ENCODE assay signal across 11 mouse cellular contexts in the genomic region with DNA sequence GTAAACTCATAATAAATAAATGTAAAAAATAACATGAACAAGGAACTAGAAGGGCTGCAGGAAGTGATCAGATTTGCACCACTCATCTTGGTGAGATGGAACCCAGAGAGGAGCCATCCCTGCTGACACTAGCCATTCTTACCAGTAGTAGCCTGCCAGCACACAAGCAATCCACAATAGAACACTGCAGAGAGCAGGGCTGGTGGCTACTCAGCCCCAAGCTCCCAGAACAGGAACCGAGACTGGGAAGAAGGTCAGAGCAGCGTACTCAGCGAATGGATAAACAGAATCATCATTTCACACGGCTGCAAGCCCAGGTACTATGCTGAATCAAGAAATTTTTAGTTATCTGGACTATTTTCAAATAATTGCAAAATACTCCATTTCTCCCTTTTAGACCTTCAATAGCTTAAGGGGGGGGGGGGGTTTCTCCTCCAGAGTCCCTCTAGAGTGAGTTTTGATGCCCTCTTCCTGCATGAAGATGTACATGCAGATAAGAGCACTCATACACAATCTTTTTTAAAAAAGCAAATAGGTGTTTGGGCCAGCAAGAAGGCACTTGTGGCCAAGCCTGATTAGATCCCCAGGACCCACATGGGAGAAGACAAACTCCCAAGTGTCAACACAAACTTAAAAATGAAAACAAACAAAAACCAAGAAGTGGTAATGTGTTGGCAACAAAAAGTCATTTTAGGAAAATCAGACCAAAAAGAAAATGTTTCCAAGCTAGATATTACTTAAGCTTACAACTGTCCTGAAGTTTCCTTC. TPM values are rescaled to one million over a fixed set of nuclear protein-coding genes. Genes with fewer than 3 reads are reported as not detected.
A peak's percentile ranks its signal among the peaks of the same experiment; 100 is the strongest.
DNase-seq lines count a peak whose midpoint lies in the region; ATAC-seq and TF ChIP-seq lines count a peak whose summit lies in the region.
"Had no signal": no experiment of that assay in that cellular context is flagged by ENCODE, and none has a peak within 500 bp of the region (broad histone marks: within the 10 kb centered on the region; RNA-seq: fewer than 3 reads in every experiment).

No protein-coding gene starts in this region.

- H3K27ac ChIP-seq in gastrocnemius, adult 2 months = peak overlapping the region; percentile 96
- H3K27ac ChIP-seq in midbrain, embryonic 10.5 days (replicated peaks) = no peak overlapping the region
- no peak overlapping the region for H3K27ac ChIP-seq in midbrain, embryonic 15.5 days
- H3K27ac ChIP-seq in stomach, embryonic 16.5 days (ENCODE audit: low read length) = peak overlapping the region; percentile 15
- H3K27ac ChIP-seq: hindbrain, embryonic 12.5 days; neural tube, embryonic 13.5 days had no signal

- no peak overlapping the region for H3K4me2 ChIP-seq in midbrain, embryonic 15.5 days
- 0 out of 2 replicates have a peak overlapping the region, but pooled peaks have one; percentile 68 for H3K4me2 ChIP-seq in stomach, embryonic 16.5 days (ENCODE audit: low read depth, low read length)
- H3K4me2 ChIP-seq: hindbrain, embryonic 12.5 days; neural tube, embryonic 13.5 days had no signal

- 54% methylated on average over 4 of the region's 4 CpGs for WGBS in midbrain, embryonic 10.5 days
- 55% methylated on average over 4 of the region's 4 CpGs for WGBS in midbrain, embryonic 15.5 days
- 26% methylated on average over 4 of the region's 4 CpGs for WGBS in stomach, embryonic 16.5 days

- no peak overlapping the region for H3K9ac ChIP-seq in midbrain, embryonic 15.5 days
- H3K9ac ChIP-seq in stomach, embryonic 16.5 days (ENCODE audit: low read length) = no peak overlapping the region
- H3K9ac ChIP-seq: hindbrain, embryonic 12.5 days; neural tube, embryonic 13.5 days had no signal

- intact Hi-C loops in gastrocnemius, adult 2 months (cut with DNase I) = loop anchor here (5.0 kb wide), 1 partner anchor 101 kb away; a partner anchor contains a TSS
- intact Hi-C loops in heart, postnatal 36 days (cut with DNase I) = no loop called here

- H3K4me1 ChIP-seq in midbrain, embryonic 10.5 days = peaks cover 45% of the 10 kb centered on the region
- peaks cover 24% of the 10 kb centered on the region for H3K4me1 ChIP-seq in midbrain, embryonic 15.5 days
- H3K4me1 ChIP-seq in stomach, embryonic 16.5 days (ENCODE audit: control insufficient read depth, insufficient read depth, low read length) = peaks cover 33% of the 10 kb centered on the region

- ATAC-seq in midbrain, embryonic 15.5 days (replicated peaks) = no peak
- ATAC-seq in stomach, embryonic 16.5 days (ENCODE audit: insufficient read depth, low FRiP score) = no peak

- no peak overlapping the region; the same call in 1 of the 2 replicates for H3K4me3 ChIP-seq in gastrocnemius, adult 2 months
- H3K4me3 ChIP-seq in midbrain, embryonic 10.5 days = peak overlapping the region; percentile 24; the same call in 1 of the 2 replicates
- no peak overlapping the region for H3K4me3 ChIP-seq in midbrain, embryonic 15.5 days
- no peak overlapping the region for H3K4me3 ChIP-seq in stomach, embryonic 16.5 days (replicated peaks; ENCODE audit: low read length)
- H3K4me3 ChIP-seq: hindbrain, embryonic 12.5 days; neural tube, embryonic 13.5 days had no signal

- H3K36me3 ChIP-seq in midbrain, embryonic 10.5 days = peaks cover 70% of the 10 kb centered on the region
- H3K36me3 ChIP-seq in midbrain, embryonic 15.5 days (replicated peaks) = no peaks in the 10 kb centered on the region
- no peaks in the 10 kb centered on the region; the same call in 1 of the 2 replicates for H3K36me3 ChIP-seq in stomach, embryonic 16.5 days (ENCODE audit: control insufficient read depth, insufficient read depth, low read length)
- H3K36me3 ChIP-seq: hindbrain, embryonic 12.5 days had no signal

- no peaks in the 10 kb centered on the region for H3K9me3 ChIP-seq in midbrain, embryonic 10.5 days (replicated peaks)
- H3K9me3 ChIP-seq in midbrain, embryonic 15.5 days = no peaks in the 10 kb centered on the region
- no peaks in the 10 kb centered on the region for H3K9me3 ChIP-seq in stomach, embryonic 16.5 days (replicated peaks; ENCODE audit: control insufficient read depth, low read length)
- H3K9me3 ChIP-seq: hindbrain, embryonic 12.5 days; neural tube, embryonic 13.5 days had no signal

- H3K27me3 ChIP-seq in midbrain, embryonic 10.5 days (ENCODE audit: low read depth, poor library complexity, severe bottlenecking) = no peaks in the 10 kb centered on the region
- no peaks in the 10 kb centered on the region for H3K27me3 ChIP-seq in midbrain, embryonic 15.5 days (replicated peaks)
- H3K27me3 ChIP-seq in stomach, embryonic 16.5 days (ENCODE audit: control insufficient read depth, insufficient read depth, low read length) = no peaks in the 10 kb centered on the region
- H3K27me3 ChIP-seq: hindbrain, embryonic 12.5 days; neural tube, embryonic 13.5 days had no signal

- DNase-seq in gastrocnemius, adult 2 months = peak; percentile 28
- no peak for DNase-seq in gastrocnemius, postnatal 10 days
- no peak for DNase-seq in midbrain, embryonic 10.5 days (ENCODE audit: low spot score)
- DNase-seq in heart, postnatal 36 days = peak; percentile 24 to 45
- no peak for DNase-seq in right cerebral cortex, postnatal 14 days
- DNase-seq in thymus, postnatal 10 days (ENCODE audit: low spot score in 2 of 2) = no peak
- DNase-seq: adrenal gland, postnatal 10 days had no signal

- TF ChIP-seq CTCF in gastrocnemius, adult 2 months (IDR thresholded peaks at IDR 0.05) = no peak

RNA-seq across cellular contexts. Expression of a gene that starts 4.4 kb away (rescaled TPM):
- total RNA-seq in gastrocnemius, adult 2 months (2021) = 10 to 100 TPM; 10.2 to 11.9 TPM
- 1 to 10 TPM; 5.9 to 6.3 TPM for total RNA-seq in gastrocnemius, postnatal 10 days (2021)
- polyA plus RNA-seq in midbrain, embryonic 10.5 days (2016; fragmentation: Nextera tagmentation; extraction: Ambion mirVana) = 22.5 and 26.0 TPM in 2 replicates
- 11.5 and 12.3 TPM in 2 replicates for polyA plus RNA-seq in midbrain, embryonic 15.5 days (2015; fragmentation: Nextera tagmentation; extraction: Ambion mirVana)
- 10 to 100 TPM; 12.4 to 14.4 TPM for total RNA-seq in heart, postnatal 36 days (2021)
- 18.3 and 20.0 TPM in 2 replicates for polyA plus RNA-seq in stomach, embryonic 16.5 days (2015; fragmentation: Nextera tagmentation; extraction: Ambion mirVana)

RNA-seq across cellular contexts. Expression of a gene that starts 4.6 kb away (rescaled TPM):
- 10 to 100 TPM; 52.0 to 60.6 TPM for total RNA-seq in gastrocnemius, adult 2 months (2021)
- 10 to 100 TPM; 64.5 to 79.8 TPM for total RNA-seq in gastrocnemius, postnatal 10 days (2021)
- polyA plus RNA-seq in midbrain, embryonic 10.5 days (2016; fragmentation: Nextera tagmentation; extraction: Ambion mirVana) = 102 and 120 TPM in 2 replicates
- 62.0 and 62.8 TPM in 2 replicates for polyA plus RNA-seq in midbrain, embryonic 15.5 days (2015; fragmentation: Nextera tagmentation; extraction: Ambion mirVana)
- total RNA-seq in heart, postnatal 36 days (2021) = 10 to 100 TPM; 54.1 to 57.4 TPM
- 106 and 109 TPM in 2 replicates for polyA plus RNA-seq in stomach, embryonic 16.5 days (2015; fragmentation: Nextera tagmentation; extraction: Ambion mirVana)

Comparison
In these comparisons a context has a peak if more than half of its experiments do, and no peak if none do; other contexts are left out.
1. DNase-seq: peak in gastrocnemius, adult 2 months (single experiment) and heart, postnatal 36 days (2 of 2); none in gastrocnemius, postnatal 10 days (single experiment), midbrain, embryonic 10.5 days (single experiment), right cerebral cortex, postnatal 14 days (single experiment) and thymus, postnatal 10 days (0 of 2).
2. H3K27ac ChIP-seq: peak in gastrocnemius, adult 2 months (single experiment) and stomach, embryonic 16.5 days (single experiment); none in midbrain, embryonic 10.5 days (single experiment) and midbrain, embryonic 15.5 days (single experiment).